Mouse (Mus musculus): ENCODE results near the gene Klhl35.

The Klhl35 gene

DNA sequence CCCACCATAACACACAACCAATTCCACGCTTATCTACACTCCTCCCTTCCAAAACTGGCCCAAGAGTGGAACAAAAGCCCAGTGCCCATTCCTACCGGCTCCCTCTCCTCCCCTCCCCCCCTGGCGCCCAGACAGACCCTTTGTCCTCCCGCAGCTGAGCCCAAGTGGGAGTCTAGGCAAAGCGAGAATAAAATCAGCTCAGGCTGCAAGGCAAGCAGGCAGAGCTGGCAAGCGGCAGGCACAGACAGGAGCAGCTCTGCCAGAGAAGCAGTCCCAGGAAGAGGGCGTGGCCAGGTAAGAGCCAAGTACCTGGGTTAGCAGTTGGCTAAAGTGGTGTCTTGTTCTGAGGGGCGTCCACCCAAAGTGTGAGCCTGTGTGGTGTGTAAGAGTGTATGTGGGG lies at the start of gene Klhl35:
Gene Klhl35 (plus strand): TSS at position 194 of the 400 bp plus-strand sequence.
- in situ Hi-C loops (cut with MboI; ENCODE audit: low sequenced_read_pairs), result no loop called here

DNA sequence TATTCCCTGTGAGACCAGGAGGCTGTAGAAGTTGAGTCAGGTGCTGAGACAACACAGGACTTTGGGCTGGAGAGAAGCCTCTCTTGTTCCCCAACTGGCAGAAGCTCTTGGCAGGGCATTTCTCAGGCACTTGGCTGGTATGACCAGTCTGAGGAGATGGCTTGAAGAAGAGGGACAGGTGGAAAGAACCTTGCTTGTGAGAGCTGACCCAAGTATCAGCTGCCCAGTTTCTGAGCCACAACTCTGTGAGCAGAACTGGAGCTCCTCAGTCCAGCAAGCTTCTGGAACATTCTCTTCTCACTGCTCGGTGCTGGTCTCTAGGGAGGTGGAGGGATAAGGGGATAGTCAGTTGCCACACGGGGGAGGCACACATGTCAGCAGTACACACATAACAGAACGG lies 46.5 kb upstream of the Klhl35 start:
- in situ Hi-C loops (cut with MboI; ENCODE audit: low sequenced_read_pairs), result no loop called here

DNA sequence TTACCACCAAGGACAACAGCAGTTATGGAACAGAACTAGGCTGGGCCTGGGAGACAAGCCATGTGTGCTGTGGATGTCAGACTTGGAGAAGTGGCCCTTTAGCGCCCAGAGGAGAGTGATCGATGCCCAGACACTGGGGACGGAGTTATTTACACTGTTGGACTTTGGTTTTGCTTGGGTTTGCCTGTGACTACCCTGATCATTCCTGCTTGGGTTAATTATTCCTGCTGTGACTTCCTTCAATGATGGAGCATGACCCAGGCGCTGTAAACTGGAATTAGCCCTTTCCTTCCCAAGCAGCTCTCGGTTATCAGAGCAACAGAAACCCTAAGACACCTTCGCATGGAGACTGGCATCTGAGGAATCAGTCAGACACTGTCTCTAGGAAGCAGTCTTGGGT lies 44.8 kb upstream of the Klhl35 start:
- in situ Hi-C loops (cut with MboI; ENCODE audit: low sequenced_read_pairs), result no loop called here

DNA sequence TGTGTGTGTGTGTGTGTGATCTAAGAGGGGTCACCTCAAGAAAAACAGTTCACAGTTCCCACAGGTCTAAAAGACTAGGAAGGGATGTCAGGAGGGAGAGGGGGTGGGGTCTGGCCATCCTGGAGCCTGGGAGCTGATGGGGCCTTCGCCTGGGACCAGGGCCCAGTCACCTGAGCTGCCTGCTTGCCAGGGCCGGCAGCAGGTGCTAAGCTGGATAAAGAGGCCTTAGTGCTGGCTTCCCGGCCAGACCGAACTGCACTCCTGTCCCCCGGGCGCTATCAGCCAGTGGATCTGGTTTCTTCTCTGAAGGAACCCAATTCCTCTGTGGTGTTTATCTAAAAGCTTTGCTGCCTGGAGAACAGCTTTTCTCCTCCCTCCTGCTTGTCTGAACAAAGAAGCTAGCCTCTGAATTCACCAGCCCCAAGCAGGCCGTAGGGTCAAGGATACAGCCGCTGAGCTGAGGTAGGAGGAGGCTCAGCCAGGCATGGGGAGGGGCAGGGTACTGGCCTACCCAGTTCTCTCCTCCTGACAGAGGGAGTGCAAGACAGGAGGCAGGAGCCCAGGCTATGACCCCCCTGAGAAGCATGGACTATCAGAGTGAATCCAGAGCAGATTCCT lies 41.2 kb upstream of the Klhl35 start:
- in situ Hi-C loops (cut with MboI; ENCODE audit: low sequenced_read_pairs), result no loop called here

DNA sequence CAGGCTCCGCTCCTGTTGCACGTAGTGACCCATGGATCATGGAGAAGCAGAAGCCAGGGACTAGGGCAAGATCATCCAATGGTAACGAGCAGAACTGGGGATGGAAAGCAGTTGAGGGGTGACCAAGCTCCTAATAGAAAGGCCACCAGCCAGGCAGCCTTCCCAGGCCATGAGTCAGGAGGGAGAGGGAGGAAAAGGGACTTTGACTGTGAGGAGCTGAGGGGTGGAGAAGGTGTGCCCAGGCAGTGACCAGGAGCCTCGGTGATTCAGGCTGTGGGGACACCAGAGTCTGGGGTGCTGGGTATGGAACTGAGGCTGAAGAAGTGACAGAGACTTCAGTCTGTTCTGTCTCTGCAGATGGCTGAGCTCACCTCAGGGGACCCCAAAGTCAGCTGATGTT lies 40.1 kb upstream of the Klhl35 start:
- in situ Hi-C loops (cut with MboI; ENCODE audit: low sequenced_read_pairs), result no loop called here

DNA sequence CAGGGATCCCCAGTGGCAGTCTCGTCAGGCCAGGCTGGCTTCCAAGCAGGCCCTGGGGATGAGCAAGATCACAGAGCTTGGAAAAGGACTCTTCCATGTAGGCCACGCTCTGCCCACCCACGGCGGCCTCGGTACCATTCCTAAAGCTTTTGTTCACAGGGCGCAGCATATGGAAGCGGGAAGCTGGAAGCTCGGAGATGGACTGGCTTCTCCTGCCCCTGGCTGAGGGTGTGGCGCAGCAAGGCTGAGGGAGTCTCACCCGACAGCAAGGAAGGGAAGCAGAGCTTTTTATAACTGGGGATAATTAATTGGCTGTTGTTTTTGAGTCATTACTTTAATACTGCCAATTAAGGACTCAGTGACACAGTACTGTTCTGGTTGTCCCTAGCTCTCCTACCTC lies 38.8 kb upstream of the Klhl35 start:
- in situ Hi-C loops (cut with MboI; ENCODE audit: low sequenced_read_pairs), result no loop called here

DNA sequence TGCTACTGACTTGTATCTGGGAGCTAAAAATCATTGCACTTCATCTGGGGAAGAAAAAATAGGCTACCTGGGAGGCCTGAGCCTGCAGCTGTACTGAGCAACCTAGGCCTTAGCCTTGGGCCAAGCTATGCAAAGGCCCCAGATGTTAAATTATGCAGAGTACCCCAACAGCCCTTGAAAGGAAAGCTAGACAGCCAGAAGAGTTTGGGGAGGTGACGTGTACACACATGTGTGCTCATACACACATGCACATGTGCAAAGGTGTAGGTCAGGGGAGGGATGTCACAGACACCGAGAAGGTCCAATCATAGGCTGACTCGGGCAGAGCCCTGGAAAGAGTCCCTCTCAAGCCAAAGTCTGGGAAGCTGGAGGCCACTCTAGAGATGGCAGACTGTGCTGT lies 37.8 kb upstream of the Klhl35 start:
- in situ Hi-C loops (cut with MboI; ENCODE audit: low sequenced_read_pairs), result no loop called here

DNA sequence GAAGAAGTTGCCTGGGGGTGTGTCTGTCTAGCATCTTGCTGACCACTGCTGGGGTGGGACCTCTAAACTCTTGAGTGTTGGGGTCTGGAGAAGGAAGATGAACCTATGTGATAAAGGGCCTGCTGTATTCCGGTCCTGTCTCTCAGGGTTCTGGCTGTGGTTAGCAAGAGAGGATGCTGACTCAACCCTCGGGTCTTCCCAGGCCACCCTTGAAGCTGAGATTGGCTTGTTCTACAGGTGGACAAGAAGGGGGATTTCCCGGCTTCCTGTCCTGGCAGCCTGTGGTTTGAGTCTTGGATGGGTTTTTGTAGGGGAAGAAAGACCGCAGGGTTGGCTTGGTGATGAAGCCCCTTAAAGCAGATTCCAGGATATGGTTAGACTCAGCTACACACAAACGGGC lies 37.0 kb upstream of the Klhl35 start:
- in situ Hi-C loops (cut with MboI; ENCODE audit: low sequenced_read_pairs), result no loop called here

DNA sequence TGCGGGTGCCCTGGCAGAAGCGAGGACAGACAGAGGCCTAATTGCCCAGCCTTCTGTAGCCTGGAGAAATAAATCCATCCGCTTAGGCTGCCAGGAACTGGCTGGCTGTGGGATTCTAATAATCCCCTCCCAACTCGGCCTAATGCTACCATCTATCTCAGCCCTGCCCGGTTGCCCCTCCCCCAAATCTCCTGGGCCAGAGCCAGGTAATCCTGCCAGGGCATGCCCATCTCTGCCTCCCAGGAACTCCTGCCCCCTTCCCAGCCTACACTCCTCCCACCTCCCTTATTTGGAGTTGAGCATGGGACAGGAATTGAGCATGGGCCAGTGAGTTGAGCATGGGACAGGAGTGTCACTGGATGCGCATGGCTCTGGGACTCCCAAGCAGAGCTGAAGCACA lies 36.0 kb upstream of the Klhl35 start:
- in situ Hi-C loops (cut with MboI; ENCODE audit: low sequenced_read_pairs), result no loop called here

DNA sequence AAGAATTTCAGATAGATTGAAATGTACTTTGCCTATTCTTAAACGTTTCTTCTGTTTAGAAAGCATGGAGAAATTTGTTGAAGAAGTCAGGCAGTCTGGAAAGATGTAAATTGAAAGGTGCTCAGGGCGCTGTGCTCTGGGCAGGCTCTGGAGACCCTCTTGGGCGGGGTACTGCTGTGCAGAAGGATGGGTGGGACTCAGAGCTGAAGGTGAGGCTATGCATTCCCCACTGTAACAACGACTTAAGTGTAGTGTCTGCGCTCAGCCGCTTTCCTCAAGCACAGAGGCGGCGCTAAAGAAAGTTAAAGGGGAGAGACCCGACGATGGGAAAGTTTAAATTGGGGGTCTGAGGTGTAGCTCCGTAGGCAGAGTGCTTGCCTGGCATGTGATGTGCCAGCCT lies 35.6 kb upstream of the Klhl35 start:
- in situ Hi-C loops (cut with MboI; ENCODE audit: low sequenced_read_pairs), result no loop called here

DNA sequence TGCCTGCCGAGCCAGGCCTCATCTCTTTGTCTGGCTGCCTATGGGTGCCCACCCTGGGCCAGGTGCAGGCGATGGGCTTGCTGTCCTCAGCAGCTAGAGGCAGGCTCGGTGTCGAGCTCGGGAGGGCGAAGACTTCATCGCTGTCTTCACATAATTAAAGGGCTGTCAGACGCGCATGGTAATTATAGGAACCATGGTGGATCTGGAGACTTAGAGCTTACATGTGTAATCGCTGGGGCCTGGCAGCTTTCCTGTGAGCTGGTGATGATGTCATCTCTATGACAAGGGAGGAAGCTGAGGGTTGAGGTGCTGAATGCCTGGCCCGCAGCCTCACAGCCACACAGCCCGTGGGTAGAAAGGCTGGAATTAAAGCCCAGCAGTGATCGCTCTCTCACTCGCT lies 33.6 kb upstream of the Klhl35 start:
- in situ Hi-C loops (cut with MboI; ENCODE audit: low sequenced_read_pairs), result no loop called here

DNA sequence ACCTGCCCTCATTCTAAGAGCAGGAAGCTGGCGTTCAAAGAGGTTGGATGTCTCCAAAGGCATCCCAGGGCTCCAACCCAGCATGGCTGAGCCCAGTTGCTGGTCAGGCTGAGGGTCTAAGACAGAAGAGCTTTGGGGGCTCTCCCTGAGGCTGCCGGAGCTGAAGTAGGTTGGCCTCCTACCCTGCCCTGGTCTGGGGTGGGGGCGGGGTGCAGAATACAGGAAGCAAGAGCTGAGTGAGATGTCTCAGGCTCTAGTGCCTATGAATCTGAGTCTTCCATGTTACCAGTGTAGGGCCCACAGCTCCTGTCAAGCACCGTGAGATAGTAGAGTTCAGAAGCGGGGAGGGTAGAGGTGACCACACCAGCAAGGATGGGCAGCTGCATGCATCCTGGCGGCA lies 32.9 kb upstream of the Klhl35 start:
- in situ Hi-C loops (cut with MboI; ENCODE audit: low sequenced_read_pairs), result no loop called here

DNA sequence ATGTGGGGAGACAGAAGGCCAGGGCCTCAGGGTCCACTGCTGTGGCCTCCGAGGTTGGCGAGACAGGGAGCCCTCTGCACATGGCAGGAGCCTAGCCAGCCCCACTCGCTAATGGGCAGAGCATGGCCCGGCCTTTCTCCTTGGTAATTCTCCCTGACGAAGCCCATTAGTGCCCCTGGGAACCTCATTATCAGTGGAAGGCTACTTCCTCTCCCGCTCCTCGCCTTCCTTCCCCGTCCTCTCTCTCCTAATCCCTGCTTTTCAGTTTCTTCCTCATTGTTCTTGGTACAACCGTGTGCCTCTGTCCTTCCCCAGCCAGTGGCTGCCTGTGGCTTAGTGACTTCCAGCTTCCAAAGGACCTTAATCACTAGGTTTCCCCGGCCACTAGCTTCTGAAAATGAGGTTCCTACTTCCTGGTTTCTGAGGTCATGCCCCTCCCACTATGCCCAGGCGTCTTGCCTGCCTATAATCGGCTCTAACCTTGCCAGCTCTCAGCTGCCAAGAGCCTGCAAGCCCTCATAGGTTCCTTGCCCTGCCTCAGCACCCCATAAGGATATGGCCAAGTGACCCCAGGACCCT lies 31.0 kb upstream of the Klhl35 start:
- in situ Hi-C loops (cut with MboI; ENCODE audit: low sequenced_read_pairs), result no loop called here

DNA sequence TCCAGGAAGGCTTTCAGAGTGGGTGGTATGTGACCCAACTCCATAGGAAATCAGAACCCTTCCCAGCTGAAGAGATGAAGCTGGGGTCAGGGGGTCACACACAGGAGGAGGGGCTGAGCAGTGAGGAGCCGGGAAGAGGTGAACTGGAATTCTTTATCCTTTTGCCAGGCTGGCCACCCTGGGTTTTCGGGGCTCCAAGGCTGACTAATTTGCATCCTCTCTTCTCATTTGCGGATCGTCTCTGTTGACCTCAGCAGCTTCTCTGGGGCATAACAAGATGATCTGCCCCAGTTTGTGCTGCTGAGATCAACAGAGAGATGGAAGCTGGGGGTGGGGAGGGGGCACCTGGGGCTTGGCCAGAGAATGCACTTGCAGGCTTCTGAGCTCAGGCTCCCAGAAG lies 29.3 kb upstream of the Klhl35 start:
- in situ Hi-C loops (cut with MboI; ENCODE audit: low sequenced_read_pairs), result no loop called here

DNA sequence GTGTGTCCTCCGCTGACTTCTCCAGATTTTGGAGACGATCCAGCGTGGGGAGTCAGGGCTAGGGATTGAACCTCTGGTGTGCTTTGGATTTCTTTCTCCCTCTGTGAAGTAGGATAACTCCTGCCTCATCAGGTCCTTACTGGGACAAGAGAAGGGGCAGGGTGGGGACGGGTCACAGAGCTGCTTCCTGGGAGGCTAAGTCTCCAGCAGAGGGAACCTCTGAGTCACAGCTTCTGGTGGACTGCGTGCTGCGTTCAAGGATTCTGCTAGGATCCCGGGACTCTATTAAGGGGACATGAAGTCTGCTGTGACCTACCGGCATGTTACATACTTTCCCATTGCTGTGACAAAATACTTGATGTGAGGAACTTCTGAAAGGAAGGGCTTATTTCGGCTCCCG lies 26.9 kb upstream of the Klhl35 start:
- in situ Hi-C loops (cut with MboI; ENCODE audit: low sequenced_read_pairs), result no loop called here

DNA sequence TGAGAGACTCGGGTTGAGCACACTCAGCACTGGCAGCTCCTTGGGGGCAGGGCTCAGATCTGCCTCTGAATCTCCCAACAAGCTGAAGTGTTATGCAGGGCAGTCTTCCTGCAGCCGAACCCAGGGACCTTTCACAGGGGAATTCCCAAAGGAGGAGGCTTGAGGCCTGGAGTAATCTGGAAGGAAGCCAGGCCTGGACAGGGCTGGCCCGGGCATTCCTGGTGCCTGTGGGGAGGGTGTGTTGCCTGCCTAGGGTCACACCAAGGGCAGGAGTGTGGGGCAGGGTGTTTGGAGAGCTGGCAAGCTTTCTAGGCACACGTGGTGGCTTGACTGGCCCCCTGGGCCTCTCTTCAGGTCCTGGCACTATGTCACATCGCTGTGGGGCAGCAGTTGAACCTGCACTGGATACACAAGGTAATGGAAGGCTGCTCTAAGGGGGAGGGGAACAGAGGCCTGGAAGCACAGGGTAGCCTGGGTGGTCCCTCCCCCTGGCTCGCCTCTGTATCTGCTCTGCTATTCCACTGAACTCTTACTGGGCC lies 24.2 kb upstream of the Klhl35 start:
- in situ Hi-C loops (cut with MboI; ENCODE audit: low sequenced_read_pairs), result loop anchor here (5.0 kb wide), 1 partner anchor 59 kb away; the partner anchor contains the start of gene Gdpd5

DNA sequence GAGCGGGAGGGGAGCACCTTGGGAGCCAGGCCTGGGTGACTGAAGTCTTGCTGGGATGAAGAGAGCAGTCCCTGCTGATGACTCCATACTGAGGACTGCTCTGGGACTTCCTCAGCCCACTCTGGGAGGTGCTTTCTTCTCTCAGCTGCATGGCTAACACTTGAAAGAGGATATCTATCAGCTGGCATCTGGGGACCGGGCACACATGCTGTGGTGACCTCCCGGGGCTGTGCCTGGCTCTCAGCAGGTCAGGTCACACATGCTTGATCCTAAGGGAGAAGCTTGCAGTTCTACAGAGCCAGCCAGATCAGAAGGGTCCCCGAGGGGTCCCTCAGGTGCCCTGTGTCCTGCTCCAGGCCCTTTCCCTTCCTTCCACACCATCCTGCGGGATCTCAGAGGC lies 22.6 kb upstream of the Klhl35 start:
- in situ Hi-C loops (cut with MboI; ENCODE audit: low sequenced_read_pairs), result loop anchor here (5.0 kb wide), 1 partner anchor 61 kb away; the partner anchor contains the start of gene Gdpd5

DNA sequence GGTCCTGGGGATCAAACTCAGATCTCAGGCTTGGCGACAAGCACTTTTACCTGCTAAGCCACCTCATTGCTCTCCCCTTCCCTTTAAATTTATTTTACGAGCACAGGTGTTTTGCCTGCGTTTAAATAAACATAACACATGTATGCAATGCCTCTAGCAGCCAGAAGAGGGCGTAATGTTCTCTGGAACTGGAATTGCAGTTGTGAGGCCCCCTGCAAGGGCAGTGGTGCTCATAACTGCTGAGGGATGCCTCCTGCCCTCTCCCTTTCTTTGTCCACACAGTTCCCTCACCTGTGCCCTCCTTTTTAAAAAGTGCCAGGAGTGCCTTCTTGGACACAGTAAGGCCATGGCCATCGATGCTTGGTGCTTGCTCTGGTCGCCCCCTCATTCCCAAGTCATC lies 21.8 kb upstream of the Klhl35 start:
- in situ Hi-C loops (cut with MboI; ENCODE audit: low sequenced_read_pairs), result loop anchor here (5.0 kb wide), 1 partner anchor 62 kb away; the partner anchor contains the start of gene Gdpd5

DNA sequence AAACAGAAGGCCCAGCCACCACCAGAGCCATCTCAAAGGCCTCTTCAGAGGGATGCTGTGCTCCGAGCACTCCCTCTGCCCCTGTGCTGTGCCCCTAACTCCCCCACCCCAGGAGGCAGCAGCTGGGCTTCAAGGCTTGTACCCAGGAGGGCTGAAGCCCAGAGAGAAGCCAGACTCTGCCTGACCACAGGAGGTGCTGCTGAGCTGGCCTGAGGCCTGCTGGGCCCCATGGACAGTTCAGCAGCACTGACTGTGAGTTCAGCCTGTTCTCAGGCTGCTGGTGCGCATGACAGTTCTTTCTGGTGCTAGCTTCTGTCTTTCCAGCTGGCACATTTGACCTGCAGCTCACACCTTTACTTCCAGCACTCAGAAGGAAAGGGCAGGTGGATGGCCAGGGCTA lies 20.0 kb upstream of the Klhl35 start:
- in situ Hi-C loops (cut with MboI; ENCODE audit: low sequenced_read_pairs), result no loop called here

DNA sequence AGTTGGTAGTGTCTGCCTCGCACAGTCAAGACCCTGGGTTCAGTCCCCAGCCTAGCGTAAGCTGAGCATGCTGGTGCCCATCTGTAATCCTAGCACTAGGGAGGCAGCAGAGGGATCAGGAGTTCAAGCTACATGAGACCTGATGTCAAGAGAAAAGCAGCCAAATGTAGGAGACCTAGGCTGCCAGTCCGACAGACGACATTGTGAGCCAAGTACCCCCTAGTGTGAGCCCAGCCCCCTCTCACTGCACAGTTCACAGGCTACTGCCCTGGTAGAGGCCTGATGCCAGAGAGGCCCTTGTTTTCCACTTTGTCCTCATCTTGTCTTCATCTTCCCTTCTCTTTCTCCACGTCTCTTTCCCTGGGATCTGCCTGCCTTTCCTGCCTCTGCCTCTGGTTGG lies 18.5 kb upstream of the Klhl35 start:
- in situ Hi-C loops (cut with MboI; ENCODE audit: low sequenced_read_pairs), result no loop called here

DNA sequence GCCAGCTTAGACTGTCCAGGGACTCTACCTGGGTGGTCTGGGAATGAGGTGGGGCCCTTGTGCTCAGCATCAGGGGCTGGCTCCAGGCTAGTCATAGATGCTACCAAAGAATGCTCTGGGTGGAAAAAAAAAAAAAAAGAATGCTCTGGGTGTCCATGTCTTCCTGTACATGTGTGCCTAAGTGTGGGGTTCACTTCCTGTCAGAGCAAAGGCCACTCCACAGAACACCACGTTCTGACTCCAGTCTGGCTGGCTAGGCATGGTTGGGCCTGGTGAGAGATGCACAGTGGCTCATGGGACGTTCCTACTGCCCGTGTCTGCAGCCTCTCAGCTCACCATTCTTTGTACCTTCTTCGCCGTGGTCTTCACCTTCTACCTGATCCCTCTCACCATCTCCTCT lies 17.2 kb upstream of the Klhl35 start:
- in situ Hi-C loops (cut with MboI; ENCODE audit: low sequenced_read_pairs), result no loop called here

DNA sequence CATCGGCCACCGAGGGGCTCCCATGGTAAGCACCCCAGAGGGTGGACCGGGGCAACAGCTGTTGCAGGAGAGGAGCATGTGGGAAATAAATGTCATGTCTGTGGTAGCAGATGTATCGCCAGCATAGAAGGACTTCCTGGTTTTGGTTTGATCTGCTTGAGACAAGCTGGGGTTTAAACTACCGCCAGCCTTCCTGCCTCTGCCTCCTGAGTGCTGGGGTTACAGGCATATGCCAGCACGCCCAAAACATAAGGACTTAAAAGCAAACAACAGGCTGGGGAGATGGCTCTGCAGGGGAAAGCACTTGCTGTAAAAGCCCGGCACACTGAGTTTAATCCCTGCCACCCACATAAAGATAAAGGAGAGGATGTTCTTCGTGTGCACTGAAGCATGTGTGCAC lies 16.7 kb upstream of the Klhl35 start:
- in situ Hi-C loops (cut with MboI; ENCODE audit: low sequenced_read_pairs), result no loop called here

DNA sequence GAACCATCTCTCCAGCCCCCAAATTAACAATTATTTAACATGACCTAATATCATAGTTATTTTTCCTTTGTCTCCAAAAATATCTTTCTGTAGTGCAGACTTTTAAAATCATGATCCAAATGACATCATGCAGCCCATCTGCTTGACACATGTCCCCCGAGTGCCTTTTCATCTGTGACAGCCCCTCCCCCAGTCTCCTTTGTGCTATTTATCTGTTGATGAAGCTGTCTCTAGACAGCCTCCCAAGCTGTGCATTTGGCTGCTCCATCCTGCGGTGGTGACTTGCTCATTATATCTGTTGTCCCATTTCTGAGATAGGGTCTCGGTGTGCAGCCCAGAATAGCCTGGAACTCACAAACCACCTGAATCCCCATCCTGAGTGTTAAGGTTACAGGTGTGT lies 16.1 kb upstream of the Klhl35 start:
- in situ Hi-C loops (cut with MboI; ENCODE audit: low sequenced_read_pairs), result no loop called here

Data from CH12F3 (cell line).